Mouse (Mus musculus) hindbrain, embryonic 12.5 days (tissue): ENCODE data around the gene Ctnnb1. TPM values are rescaled to one million over a fixed set of nuclear protein-coding genes. Genes with fewer than 3 reads are reported as not detected.

Source experiments
- ATAC-seq: fragments of 200-750 bp; cut with Nextera tagmentation; 2 replicates; pipeline ENCODE4 v1.8.0; 2017; ENCODE audit warnings: moderate TSS enrichment; ENCODE audit not compliant: low FRiP score
- H3K27ac ChIP-seq: fragments of 300-500 bp; sonication (generic); 2 replicates; pipeline ENCODE4 v1.5.1; 2016; ENCODE audit warnings: mild to moderate bottlenecking
- H3K27me3 ChIP-seq: fragments of 300-500 bp; sonication (generic); 2 replicates; pipeline ENCODE4 v1.6.1; 2016; ENCODE audit warnings: mild to moderate bottlenecking
- H3K36me3 ChIP-seq: fragments of 300-500 bp; sonication (generic); 2 replicates; pipeline ENCODE4 v1.6.1; 2016; ENCODE audit warnings: mild to moderate bottlenecking
- H3K4me1 ChIP-seq: fragments of 300-500 bp; sonication (generic); 2 replicates; pipeline ENCODE4 v1.6.1; 2016
- H3K4me2 ChIP-seq: fragments of 300-500 bp; sonication (generic); replicated peaks from 2 replicates; pipeline ENCODE4 v1.6.1; 2016; ENCODE audit warnings: mild to moderate bottlenecking
- H3K4me3 ChIP-seq: fragments of 300-500 bp; sonication (generic); 2 replicates; pipeline ENCODE4 v1.5.1; 2016; ENCODE audit warnings: mild to moderate bottlenecking
- H3K9ac ChIP-seq: fragments of 300-500 bp; sonication (generic); 2 replicates; pipeline ENCODE4 v1.6.1; 2016; ENCODE audit warnings: mild to moderate bottlenecking, moderate library complexity
- H3K9me3 ChIP-seq: fragments of 300-500 bp; sonication (generic); replicated peaks from 2 replicates; pipeline ENCODE4 v1.6.1; 2016; ENCODE audit warnings: mild to moderate bottlenecking
- WGBS: fragments of 180-500 bp; shearing (Covaris S2); methylation state at CpG from one replicate; pipeline ENCODE4 v1.1.7; 2016; 5-methylcytosine and 5-hydroxymethylcytosine counted together
- polyA plus RNA-seq: library from polyadenylated mRNA; unstranded; fragments of >200 nt; fragmentation: Nextera tagmentation; extraction: Ambion mirVana; gene quantifications from 2 replicates; pipeline ENCODE4 v1.2.1, GENCODE M21; 2016

The Ctnnb1 gene
- polyA plus RNA-seq, 1 experiment from 2014 or later = 677 TPM

DNA sequence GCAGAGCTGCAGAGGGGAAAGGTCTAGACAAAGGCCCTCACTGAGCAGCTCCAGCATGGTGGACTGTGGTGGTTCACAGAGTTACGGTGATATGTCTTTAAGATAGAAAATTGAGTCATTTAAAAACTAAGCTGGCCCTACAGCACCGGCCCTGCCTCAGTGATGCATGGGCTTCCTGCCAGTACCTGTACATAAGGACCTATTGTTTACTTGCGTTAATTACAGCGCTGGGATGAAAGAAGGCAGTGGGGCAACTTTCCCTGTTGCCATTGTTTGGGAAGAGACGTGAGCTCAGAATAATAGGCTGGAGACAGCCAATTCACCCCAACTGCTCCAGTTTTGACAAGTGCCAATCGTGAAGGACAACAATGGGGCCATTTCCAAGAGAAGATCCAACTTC, 3.4 kb downstream of the Ctnnb1 start:
- H3K4me3 ChIP-seq = no peak overlapping the region
- no peak overlapping the region for H3K9ac ChIP-seq
- H3K27me3 ChIP-seq = no peaks in the 10 kb centered on the region
- H3K27ac ChIP-seq = no peak overlapping the region; the same call in 1 of the 2 replicates
- no peaks in the 10 kb centered on the region for H3K9me3 ChIP-seq
- WGBS = 34% methylated on average over 6 of the region's 6 CpGs
- peaks cover 32% of the 10 kb centered on the region for H3K4me1 ChIP-seq
- no peak overlapping the region for H3K4me2 ChIP-seq
- H3K36me3 ChIP-seq = no peaks in the 10 kb centered on the region
- ATAC-seq = no peak; the same call in 1 of the 2 replicates

DNA sequence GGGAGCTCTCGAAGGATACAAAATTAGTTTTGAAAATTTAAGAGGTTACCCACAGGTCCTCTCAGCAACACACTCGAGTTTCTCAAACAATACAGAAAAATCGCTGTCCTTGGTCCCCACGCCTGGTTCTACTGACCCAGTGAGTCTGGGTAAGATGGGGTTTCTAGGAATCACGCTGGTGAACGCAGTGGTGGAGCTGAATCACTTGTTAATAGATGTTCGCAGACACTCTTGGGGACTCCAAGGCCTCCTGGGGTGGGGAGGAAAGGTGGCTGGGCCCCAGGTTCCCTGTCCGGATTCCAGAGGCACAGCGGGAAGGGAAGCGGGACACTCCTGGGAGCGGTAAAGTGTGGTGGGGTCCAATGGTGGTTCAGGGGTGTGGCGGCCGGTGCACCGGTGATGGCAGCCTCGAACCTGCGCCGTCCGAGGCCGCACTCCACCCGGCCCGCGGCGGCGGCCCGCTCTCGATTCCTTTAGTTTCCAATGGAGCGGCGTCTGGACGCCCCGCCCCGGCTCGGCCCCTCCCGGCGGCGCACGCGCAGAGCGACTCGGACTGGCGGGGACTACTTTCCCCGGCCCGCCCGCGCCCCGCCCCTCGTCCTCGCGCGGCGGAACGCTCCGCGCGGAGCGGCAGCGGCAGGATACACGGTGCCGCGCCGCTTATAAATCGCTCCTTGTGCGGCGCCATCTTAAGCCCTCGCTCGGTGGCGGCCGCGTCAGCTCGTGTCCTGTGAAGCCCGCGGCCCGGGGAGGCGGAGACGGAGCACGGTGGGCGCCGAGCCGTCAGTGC, 4.0 kb downstream of the Ctnnb1 start:
- WGBS = 6% methylated on average over 63 of the region's 78 CpGs
- peak; percentile 90 for ATAC-seq
- H3K4me2 ChIP-seq = peak overlapping the region; percentile 91

GRCm38 (mm10) chr9:120933587-120933885, 4.5 kb downstream of the Ctnnb1 start:
- H3K9me3 ChIP-seq = no peaks in the 10 kb centered on the region
- peak overlapping the region; percentile 94 for H3K27ac ChIP-seq
- H3K36me3 ChIP-seq = no peaks in the 10 kb centered on the region
- peak overlapping the region; percentile 91 for H3K4me2 ChIP-seq
- ATAC-seq = peak; percentile 60
- peak overlapping the region; percentile 78 for H3K9ac ChIP-seq
- no peaks in the 10 kb centered on the region for H3K27me3 ChIP-seq
- WGBS = 0% methylated on average over 36 of the region's 58 CpGs
- H3K4me1 ChIP-seq = peaks cover 43% of the 10 kb centered on the region
- peak overlapping the region; percentile 65 for H3K4me3 ChIP-seq

More for the DNA sequence above, 4.0 kb downstream of the Ctnnb1 start:
- Histone ChIP-seq H3K36me3 (no peaks in the 10 kb centered on the region), H3K9ac (peak overlapping the region; percentile 78), H3K9me3 (no peaks in the 10 kb centered on the region), H3K27ac (peak overlapping the region; percentile 94), H3K4me1 (peaks cover 38% of the 10 kb centered on the region), H3K4me3 (peak overlapping the region; percentile 65), H3K27me3 (no peaks in the 10 kb centered on the region)

- no peaks in the 10 kb centered on the region for H3K36me3 ChIP-seq
- H3K27ac ChIP-seq = peak overlapping the region; percentile 94
- peak; percentile 52 for ATAC-seq
- H3K4me2 ChIP-seq = peak overlapping the region; percentile 91
- WGBS = 0% methylated on average over 55 of the region's 57 CpGs
- H3K9ac ChIP-seq = peak overlapping the region; percentile 78
- peak overlapping the region; percentile 65 for H3K4me3 ChIP-seq
- H3K27me3 ChIP-seq = no peaks in the 10 kb centered on the region
- peaks cover 48% of the 10 kb centered on the region for H3K4me1 ChIP-seq
- H3K9me3 ChIP-seq = no peaks in the 10 kb centered on the region
These were observed 5.1 kb downstream of the Ctnnb1 start for GRCm38 (mm10) chr9:120933886-120934758.

GRCm38 (mm10) chr9:120934821-120935633, 6.0 kb downstream of the Ctnnb1 start:
- H3K4me2 ChIP-seq = peak overlapping the region; percentile 91
- H3K4me1 ChIP-seq = peaks cover 54% of the 10 kb centered on the region

GRCm38 (mm10) chr9:120935634-120935922, 6.6 kb downstream of the Ctnnb1 start:
- 25% methylated on average over 4 of the region's 4 CpGs for WGBS

More at GRCm38 (mm10) chr9:120934821-120935633, 6.0 kb downstream of the Ctnnb1 start:
- H3K9ac ChIP-seq = peak overlapping the region; percentile 78
- H3K9me3 ChIP-seq = no peaks in the 10 kb centered on the region
- no peaks in the 10 kb centered on the region for H3K27me3 ChIP-seq
- peak overlapping the region; percentile 94 for H3K27ac ChIP-seq
- WGBS = 13% methylated on average over 14 of the region's 14 CpGs
- ATAC-seq = no peak
- no peaks in the 10 kb centered on the region for H3K36me3 ChIP-seq
- peak overlapping the region; percentile 65 for H3K4me3 ChIP-seq

DNA sequence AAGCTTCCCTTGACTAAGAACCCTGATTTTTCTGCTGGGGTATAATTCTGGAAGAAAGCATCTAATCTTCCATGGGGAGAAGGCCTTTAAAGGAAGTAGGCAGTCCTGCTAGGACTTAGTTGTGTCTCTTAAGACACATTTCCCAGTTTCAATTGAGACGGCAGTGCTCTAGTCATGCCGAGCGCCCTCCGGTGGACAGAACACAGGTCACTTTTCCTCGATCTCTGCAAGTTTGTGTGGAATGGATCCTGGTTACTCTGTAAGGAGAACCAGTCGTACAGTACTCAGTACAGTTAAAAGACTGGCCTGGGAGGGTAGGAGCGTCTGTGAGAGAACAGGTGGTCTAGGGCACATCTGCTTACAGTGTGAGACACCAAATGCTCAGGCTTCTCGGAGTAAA, 7.3 kb downstream of the Ctnnb1 start:
- H3K4me2 ChIP-seq = peak overlapping the region; percentile 91
- peaks cover 63% of the 10 kb centered on the region for H3K4me1 ChIP-seq
- H3K4me3 ChIP-seq = peak overlapping the region; percentile 65; the same call in 1 of the 2 replicates
- no peaks in the 10 kb centered on the region for H3K9me3 ChIP-seq
- 26% methylated on average over 8 of the region's 8 CpGs for WGBS
- no peaks in the 10 kb centered on the region for H3K36me3 ChIP-seq
- no peaks in the 10 kb centered on the region for H3K27me3 ChIP-seq
- no peak for ATAC-seq
- H3K9ac ChIP-seq = 0 out of 2 replicates have a peak overlapping the region, but pooled peaks have one; percentile 33
- H3K27ac ChIP-seq = no peak overlapping the region

More at GRCm38 (mm10) chr9:120935634-120935922, 6.6 kb downstream of the Ctnnb1 start:
- ATAC-seq = no peak
- no peak overlapping the region for H3K27ac ChIP-seq
- no peaks in the 10 kb centered on the region for H3K36me3 ChIP-seq
- peaks cover 60% of the 10 kb centered on the region for H3K4me1 ChIP-seq
- H3K9me3 ChIP-seq = no peaks in the 10 kb centered on the region
- peak overlapping the region; percentile 65 for H3K4me3 ChIP-seq
- peak overlapping the region; percentile 91 for H3K4me2 ChIP-seq
- no peaks in the 10 kb centered on the region for H3K27me3 ChIP-seq
- H3K9ac ChIP-seq = peak overlapping the region; percentile 78

GRCm38 (mm10) chr9:120940858-120941257, 11.8 kb downstream of the Ctnnb1 start:
- Histone ChIP-seq H3K9ac (no peak overlapping the region), H3K27ac (no peak overlapping the region), H3K36me3 (no peaks in the 10 kb centered on the region), H3K4me3 (no peak overlapping the region), H3K27me3 (no peaks in the 10 kb centered on the region), H3K4me1 (peaks cover 64% of the 10 kb centered on the region), H3K9me3 (no peaks in the 10 kb centered on the region), H3K4me2 (no peak overlapping the region)
- 91% methylated on average over 3 of the region's 3 CpGs for WGBS
- ATAC-seq = no peak

DNA sequence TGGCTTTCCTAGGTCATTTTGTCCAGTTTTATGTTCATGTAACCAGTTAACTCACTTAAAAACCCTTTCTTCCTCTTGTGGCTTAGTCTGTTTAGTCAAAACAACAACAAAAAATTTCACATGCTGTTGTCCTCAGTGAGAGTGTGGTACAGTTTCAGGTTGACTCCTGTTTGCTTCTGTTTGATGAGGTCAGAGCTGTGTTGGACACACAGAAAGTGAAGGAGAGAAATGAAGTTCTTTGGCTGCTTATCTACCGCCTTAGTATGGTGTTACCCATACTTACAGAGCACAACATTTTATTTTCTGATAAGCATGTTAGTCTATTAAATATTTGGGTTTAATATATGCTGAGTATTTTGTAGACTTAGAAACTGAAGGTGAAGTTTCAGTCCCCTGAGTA, 14.7 kb downstream of the Ctnnb1 start:
- Histone ChIP-seq H3K36me3 (no peaks in the 10 kb centered on the region), H3K27ac (no peak overlapping the region), H3K27me3 (no peaks in the 10 kb centered on the region), H3K4me1 (peaks cover 49% of the 10 kb centered on the region), H3K4me2 (no peak overlapping the region), H3K4me3 (no peak overlapping the region), H3K9ac (no peak overlapping the region), H3K9me3 (no peaks in the 10 kb centered on the region)
- 88% methylated on average over 1 of the region's 1 CpGs for WGBS
- no peak for ATAC-seq

DNA sequence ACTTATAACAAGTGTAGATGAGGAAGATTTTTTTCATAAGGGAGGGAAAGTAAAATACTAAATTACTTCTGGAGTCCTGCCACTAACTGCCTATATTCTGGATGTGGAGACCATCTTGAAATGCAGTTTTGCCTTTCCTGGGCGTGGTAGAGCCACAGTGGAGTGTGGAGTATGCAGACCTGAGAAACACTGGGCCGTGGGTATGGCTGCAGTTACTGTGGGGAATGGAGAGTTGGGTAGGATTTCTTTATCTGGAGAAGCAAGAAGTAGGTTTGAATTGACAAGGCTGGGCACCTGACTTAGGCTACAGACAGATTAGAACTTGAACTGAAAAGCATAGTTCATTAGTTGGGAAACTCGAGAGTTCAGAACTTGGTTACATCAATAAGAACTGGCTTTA, 15.2 kb downstream of the Ctnnb1 start:
- Histone ChIP-seq H3K9me3 (no peaks in the 10 kb centered on the region), H3K4me3 (no peak overlapping the region), H3K4me2 (no peak overlapping the region), H3K9ac (no peak overlapping the region), H3K27ac (no peak overlapping the region), H3K27me3 (no peaks in the 10 kb centered on the region), H3K4me1 (peaks cover 47% of the 10 kb centered on the region), H3K36me3 (no peaks in the 10 kb centered on the region)
- WGBS = 75% methylated on average over 3 of the region's 3 CpGs
- ATAC-seq = no peak

DNA sequence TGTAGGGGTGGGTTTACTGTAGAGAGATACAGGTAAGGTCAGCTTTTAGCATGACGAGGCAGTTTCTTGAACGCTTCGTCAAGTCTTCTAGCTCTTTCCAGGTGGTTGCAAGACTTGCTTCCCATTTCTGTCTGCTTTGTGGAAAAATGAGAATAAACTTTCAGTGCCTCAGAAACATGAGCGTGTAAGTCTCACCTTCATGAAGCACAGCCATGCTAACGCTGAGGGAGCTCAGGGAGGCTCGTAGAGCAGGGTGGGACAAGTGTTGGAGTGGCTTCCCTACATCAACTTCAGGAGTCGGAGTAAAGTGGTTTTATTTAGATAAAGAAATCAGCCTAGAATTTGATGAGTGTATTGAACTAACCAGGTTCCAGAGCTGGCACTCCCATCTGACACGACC, 17.1 kb downstream of the Ctnnb1 start:
- Histone ChIP-seq H3K36me3 (peaks cover 11% of the 10 kb centered on the region), H3K4me3 (no peak overlapping the region), H3K4me1 (peaks cover 32% of the 10 kb centered on the region), H3K9ac (no peak overlapping the region), H3K4me2 (no peak overlapping the region), H3K27me3 (no peaks in the 10 kb centered on the region), H3K27ac (no peak overlapping the region), H3K9me3 (no peaks in the 10 kb centered on the region)
- 89% methylated on average over 8 of the region's 8 CpGs for WGBS
- no peak for ATAC-seq

DNA sequence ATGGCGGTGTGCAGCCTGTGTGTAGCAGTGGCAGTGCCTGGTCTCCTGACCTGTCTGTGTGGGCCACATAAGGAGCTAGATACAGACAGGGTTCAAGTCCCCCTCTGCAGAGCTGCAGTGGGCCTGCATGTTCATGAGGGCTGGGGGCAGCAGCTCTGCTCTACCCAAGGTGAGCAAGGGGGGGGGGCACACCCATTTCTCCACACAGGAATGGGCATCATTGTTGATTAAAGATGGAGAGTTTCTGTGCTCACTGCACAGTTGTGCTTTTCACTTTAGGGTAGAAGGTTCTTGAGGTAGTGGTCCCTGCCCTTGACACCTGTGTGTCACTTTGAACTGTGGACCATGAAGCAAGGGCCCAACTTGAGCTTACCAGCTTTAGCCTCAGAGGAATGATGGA, 19.8 kb downstream of the Ctnnb1 start:
- H3K9ac ChIP-seq = no peak overlapping the region
- WGBS = 93% methylated on average over 1 of the region's 1 CpGs
- H3K27me3 ChIP-seq = no peaks in the 10 kb centered on the region
- peaks cover 14% of the 10 kb centered on the region for H3K4me1 ChIP-seq
- H3K27ac ChIP-seq = no peak overlapping the region
- H3K9me3 ChIP-seq = no peaks in the 10 kb centered on the region
- H3K36me3 ChIP-seq = peaks cover 38% of the 10 kb centered on the region
- no peak overlapping the region for H3K4me2 ChIP-seq
- H3K4me3 ChIP-seq = no peak overlapping the region
- ATAC-seq = no peak
